Mouse (Mus musculus) cortical plate, adult 2 months (tissue): ENCODE measurements around the gene Klhl11. TPM values are rescaled to one million over a fixed set of nuclear protein-coding genes. Genes with fewer than 3 reads are reported as not detected.
A peak's percentile ranks its signal among the peaks of the same experiment; 100 is the strongest.

ENCODE experiments used
- H3K27ac ChIP-seq: fragments of 200-500 bp; 2 replicates; pipeline ENCODE4 v1.5.1; 2012; ENCODE audit warnings: low read length, control low read depth, inconsistent platforms; ENCODE audit not compliant: insufficient read depth
- H3K4me1 ChIP-seq: fragments of 200-500 bp; 2 replicates; pipeline ENCODE4 v1.6.1; 2011; ENCODE audit warnings: low read length; ENCODE audit not compliant: control insufficient read depth, insufficient read depth
- H3K4me3 ChIP-seq: fragments of 200-500 bp; 2 replicates; pipeline ENCODE4 v1.5.1; 2011; ENCODE audit warnings: mild to moderate bottlenecking, low read length, control low read depth; ENCODE audit not compliant: insufficient read depth
- CTCF ChIP-seq: fragments of 200-500 bp; IDR thresholded peaks from 2 replicates; pipeline ENCODE4 v1.5.1; 2011; ENCODE audit warnings: mild to moderate bottlenecking, control low read depth, low read length; ENCODE audit not compliant: insufficient read depth; ENCODE audit errors: extremely low read depth
- POLR2A ChIP-seq: fragments of 200-500 bp; IDR thresholded peaks from 2 replicates; pipeline ENCODE4 v1.6.1; 2011; ENCODE audit warnings: mild to moderate bottlenecking, low read length, control low read depth; ENCODE audit not compliant: insufficient read depth; ENCODE audit errors: extremely low read depth
- polyA plus RNA-seq: library from polyadenylated mRNA; depleted of rRNA; stranded (reverse); fragments of >200 nt; gene quantifications from 2 replicates; pipeline ENCODE4 v1.2.3, GENCODE M21; 2012

Gene Klhl11
- polyA plus RNA-seq, 1 experiment = 13.8 TPM

DNA sequence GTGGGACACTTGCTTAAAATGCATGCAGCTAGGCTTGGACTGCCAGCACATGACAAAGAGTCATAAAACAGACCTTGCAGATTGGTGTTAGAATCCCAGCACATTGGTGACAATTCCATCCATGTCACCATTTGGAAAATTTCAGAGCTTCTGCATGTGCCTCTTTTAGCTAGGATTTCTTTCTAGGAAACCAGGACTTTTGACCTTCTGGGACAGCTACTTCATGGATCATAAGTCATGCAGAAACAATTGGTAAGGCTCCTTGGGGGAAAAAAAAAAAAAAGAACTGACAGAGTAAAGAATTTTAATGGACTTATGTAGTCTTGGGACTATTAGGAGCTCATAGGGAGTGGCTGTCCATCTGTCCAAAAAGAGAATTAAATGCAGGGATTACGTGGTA lies 34.6 kb downstream of the Klhl11 start:
- TF ChIP-seq CTCF (no peak), POLR2A (no peak)
- Histone ChIP-seq H3K4me3 (no peak overlapping the region), H3K4me1 (peaks cover 4% of the 10 kb centered on the region; the same call in 1 of the 2 replicates), H3K27ac (no peak overlapping the region)

DNA sequence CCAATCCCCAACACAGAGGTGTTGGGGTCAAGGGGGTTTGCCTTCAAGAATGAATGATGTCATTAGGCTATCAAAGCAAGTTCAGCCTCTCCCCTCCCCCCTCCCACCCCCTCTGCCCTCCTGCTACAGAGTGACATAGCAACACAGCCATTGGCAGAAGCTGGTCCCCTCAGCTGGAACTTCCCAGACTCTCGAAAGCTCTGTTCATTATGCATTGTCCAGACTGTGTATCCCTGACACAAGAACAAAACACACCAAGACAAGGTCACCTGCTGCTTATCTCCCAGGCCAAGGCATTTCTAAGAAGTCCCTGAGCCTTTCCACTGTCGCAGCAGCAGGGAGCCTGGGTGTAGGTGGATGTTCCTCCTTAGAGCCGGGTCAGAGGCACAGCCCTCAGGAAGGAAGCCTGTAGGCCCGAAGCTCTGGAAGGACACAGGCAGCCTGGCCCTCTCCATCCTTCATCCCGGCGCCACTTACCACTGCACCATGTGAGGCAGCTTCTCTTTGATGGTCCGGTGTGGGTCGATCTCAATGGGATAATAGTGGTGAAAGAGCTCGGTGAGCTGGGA lies 36.8 kb downstream of the Klhl11 start:
- Histone ChIP-seq H3K27ac (no peak overlapping the region), H3K4me1 (peaks cover 2% of the 10 kb centered on the region; the same call in 1 of the 2 replicates), H3K4me3 (no peak overlapping the region)
- TF ChIP-seq CTCF (no peak), POLR2A (no peak)

DNA sequence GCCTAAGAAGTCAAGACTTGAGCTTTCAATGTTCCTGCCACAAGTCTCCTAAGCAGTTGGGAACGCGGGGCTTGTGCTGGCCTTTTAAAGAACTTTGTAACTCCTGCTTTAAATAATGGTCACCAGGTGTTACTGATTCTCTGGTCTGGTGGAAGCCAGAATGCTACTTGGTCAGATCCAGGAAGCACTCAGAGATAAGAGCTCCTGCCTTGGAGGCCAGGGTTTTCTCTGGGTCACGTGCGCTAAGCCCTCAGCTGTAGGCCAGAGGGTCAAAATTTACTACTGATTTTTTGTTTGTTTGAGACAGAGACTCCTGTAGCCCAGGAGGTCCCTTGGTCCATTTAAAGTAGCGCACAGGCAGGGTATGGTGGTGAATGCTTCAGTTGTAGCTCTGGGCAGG lies 40.5 kb downstream of the Klhl11 start:
- Histone ChIP-seq H3K27ac (no peak overlapping the region), H3K4me1 (peaks cover 3% of the 10 kb centered on the region; the same call in 1 of the 2 replicates), H3K4me3 (no peak overlapping the region)
- TF ChIP-seq POLR2A (no peak), CTCF (no peak)

DNA sequence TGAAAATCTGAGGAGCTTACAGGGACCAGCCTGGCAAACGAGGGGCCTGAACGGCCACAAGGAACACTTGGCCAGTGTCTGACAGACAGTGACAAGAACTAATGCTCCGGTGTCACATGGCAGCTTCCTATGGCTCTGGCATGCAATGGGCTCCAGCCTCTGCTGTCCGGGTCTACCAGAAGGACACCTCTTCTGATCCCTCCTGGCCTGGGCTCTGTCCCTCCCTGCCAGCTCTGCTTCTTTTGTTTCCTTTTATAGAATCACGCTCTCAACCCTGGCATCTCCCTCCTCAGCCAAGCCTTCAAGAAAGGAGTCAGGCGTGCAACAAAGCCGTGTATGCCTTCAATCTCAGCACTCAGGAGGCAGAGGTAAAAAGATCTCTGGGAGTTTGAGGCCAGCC lies 42.5 kb downstream of the Klhl11 start:
- H3K27ac ChIP-seq = no peak overlapping the region

DNA sequence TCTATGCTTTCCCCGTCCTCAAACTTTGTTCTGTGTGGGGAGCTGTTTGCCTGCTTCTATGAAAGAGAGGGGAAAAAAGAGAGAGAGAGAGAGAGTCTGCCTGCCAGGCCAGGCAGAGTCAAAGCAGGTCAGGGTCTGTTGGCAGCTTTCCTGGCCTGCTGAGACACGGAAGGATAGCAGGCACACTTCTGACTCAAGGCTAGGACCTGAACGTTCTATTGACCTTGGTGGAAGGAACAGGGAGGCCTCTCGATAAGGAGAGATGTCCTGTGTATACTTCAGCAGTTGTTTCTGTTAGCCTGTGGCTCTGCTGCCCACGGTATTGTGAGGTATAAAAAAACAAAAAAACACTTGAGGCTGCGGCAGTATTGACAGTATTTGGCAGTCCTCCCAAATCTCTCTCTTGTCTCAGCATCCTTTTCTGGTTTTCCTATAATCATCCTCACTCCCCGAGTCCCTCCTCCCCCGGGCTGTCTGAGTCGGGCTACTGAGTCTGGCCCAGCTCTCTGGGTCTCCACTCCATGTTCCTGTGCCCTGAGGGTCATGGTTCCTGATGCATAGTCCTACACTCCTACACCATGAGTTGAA lies 43.8 kb downstream of the Klhl11 start:
- TF ChIP-seq CTCF (no peak), POLR2A (no peak; the same call in 1 of the 2 replicates)
- Histone ChIP-seq H3K4me1 (peaks cover 3% of the 10 kb centered on the region; the same call in 1 of the 2 replicates), H3K27ac (no peak overlapping the region), H3K4me3 (no peak overlapping the region)

More for the DNA sequence above, 42.5 kb downstream of the Klhl11 start:
- no peak for TF ChIP-seq POLR2A
- TF ChIP-seq CTCF = no peak
- Histone ChIP-seq H3K4me3 (no peak overlapping the region), H3K4me1 (peaks cover 3% of the 10 kb centered on the region; the same call in 1 of the 2 replicates)

DNA sequence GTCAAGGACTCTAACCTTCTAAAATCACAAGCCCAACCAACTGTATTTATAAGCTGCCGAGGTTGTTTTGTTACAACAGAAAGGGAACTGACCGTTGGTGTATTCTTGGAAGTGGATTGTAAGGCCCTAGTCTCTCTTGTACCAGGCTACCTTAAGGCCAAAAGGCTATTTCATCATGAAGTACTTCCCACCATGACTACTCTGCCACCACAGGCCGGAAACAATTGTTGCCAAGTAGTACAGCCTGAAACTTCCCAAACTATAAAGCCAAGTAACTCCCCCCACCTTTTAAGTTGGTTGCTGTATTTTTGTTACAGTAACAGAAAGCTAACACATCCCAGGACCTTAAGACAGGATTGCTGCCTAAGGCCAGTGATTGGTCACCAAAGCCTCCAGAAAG lies 45.7 kb downstream of the Klhl11 start:
- Histone ChIP-seq H3K4me3 (no peak overlapping the region), H3K4me1 (peaks cover 3% of the 10 kb centered on the region), H3K27ac (no peak overlapping the region)
- TF ChIP-seq POLR2A = no peak
- no peak for TF ChIP-seq CTCF

DNA sequence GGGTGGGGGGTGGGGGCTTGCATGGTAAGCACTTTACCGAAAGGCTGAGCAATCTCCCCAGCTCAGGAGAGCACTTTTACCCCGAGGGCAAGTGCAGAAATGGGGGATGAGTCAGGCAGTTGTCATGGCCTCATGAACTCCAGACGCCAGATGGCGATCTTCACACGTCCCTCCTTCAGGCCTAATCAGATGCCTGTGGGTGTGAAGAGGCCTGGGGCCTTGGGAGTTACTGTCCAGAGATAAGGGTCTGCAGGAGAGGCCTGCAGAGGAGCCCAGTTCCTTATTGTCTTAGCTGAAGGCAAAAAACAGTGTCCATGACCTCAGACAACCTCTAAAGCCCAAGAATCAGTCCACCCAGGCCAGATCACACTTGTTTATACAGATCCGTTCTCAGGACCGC lies 46.7 kb downstream of the Klhl11 start:
- peak; percentile 60 for TF ChIP-seq CTCF
- no peak for TF ChIP-seq POLR2A
- no peak overlapping the region for H3K4me3 ChIP-seq

DNA sequence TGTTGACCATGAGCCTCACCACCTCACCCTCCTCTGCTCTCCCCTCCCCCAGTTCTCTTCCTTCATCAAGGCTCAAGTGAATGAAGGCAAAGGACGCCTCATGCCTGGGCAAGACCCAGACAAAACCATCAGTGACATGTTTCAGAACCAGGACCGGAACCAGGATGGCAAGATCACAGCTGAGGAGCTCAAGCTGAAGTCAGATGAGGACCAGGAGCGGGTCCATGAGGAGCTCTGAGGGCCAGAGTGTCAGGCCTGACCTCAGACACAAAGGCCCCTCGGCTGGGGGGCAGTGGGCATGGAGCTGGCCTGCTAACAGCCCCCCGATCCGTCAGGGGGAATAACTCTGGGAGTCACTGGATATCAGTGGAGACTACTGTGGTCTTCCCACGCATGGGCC lies 48.7 kb downstream of the Klhl11 start:
- no peak overlapping the region for H3K4me3 ChIP-seq
- peaks cover 3% of the 10 kb centered on the region for H3K4me1 ChIP-seq
- H3K27ac ChIP-seq = no peak overlapping the region
- TF ChIP-seq POLR2A (no peak), CTCF (no peak)

More for the DNA sequence above, 46.7 kb downstream of the Klhl11 start:
- Histone ChIP-seq H3K4me1 (peaks cover 3% of the 10 kb centered on the region), H3K27ac (no peak overlapping the region)

DNA sequence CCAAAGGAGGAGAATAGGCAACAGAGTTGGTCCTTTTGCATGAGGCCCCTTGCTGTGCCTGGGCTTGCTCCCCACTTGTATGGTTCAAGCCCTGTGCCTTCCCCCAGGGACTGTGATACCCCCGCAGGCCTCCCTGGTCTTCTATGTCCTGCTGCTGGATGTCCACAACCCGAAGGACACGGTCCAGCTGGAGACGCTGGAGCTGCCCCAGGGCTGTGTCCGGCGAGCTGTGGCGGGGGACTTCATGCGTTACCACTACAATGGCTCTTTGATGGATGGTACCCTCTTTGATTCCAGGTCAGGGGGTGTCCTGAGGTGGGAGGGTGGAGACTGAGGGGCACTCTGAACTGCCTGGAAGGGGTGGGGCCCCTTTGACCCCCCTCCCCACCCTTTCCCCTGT lies 51.0 kb downstream of the Klhl11 start:
- no peak overlapping the region for H3K4me3 ChIP-seq
- H3K27ac ChIP-seq = no peak overlapping the region
- TF ChIP-seq CTCF = no peak
- TF ChIP-seq POLR2A = no peak

More for the DNA sequence above, 51.0 kb downstream of the Klhl11 start:
- no peaks in the 10 kb centered on the region; the same call in 1 of the 2 replicates for H3K4me1 ChIP-seq
